ENCODE assay signal across 28 mouse cellular contexts in genomic region chr14:8345566-8345965, GRCm38 (mm10). TPM values are rescaled to one million over a fixed set of nuclear protein-coding genes. Genes with fewer than 3 reads are reported as not detected.
DNase-seq lines count a peak whose midpoint lies in the region; ATAC-seq and TF ChIP-seq lines count a peak whose summit lies in the region.
"Had no signal": no experiment of that assay in that cellular context is flagged by ENCODE, and none has a peak within 500 bp of the region (broad histone marks: within the 10 kb centered on the region; RNA-seq: fewer than 3 reads in every experiment).

No protein-coding gene starts in this region.

- ATAC-seq in kidney, embryonic 14.5 days (ENCODE audit: low FRiP score, low TSS enrichment): no peak
- no peak for ATAC-seq in forebrain, postnatal 0 days

- H3K27me3 ChIP-seq in kidney, embryonic 14.5 days (ENCODE audit: control insufficient read depth, insufficient read depth, low read length): no peaks in the 10 kb centered on the region
- no peaks in the 10 kb centered on the region for H3K27me3 ChIP-seq in forebrain, postnatal 0 days (ENCODE audit: insufficient read depth, low read length)
- H3K27me3 ChIP-seq: intestine, embryonic 15.5 days; neural tube, embryonic 13.5 days had no signal

- no peaks in the 10 kb centered on the region for H3K36me3 ChIP-seq in kidney, embryonic 14.5 days (ENCODE audit: control insufficient read depth, insufficient read depth, low read length)
- no peaks in the 10 kb centered on the region for H3K36me3 ChIP-seq in forebrain, postnatal 0 days (ENCODE audit: insufficient read depth)
- H3K36me3 ChIP-seq: forebrain, embryonic 10.5 days; hindbrain, embryonic 10.5 days; intestine, embryonic 15.5 days; neural tube, embryonic 13.5 days had no signal

- TF ChIP-seq CTCF in forebrain, postnatal 0 days (IDR thresholded peaks at IDR 0.05; ENCODE audit: low read depth): no peak

- intact Hi-C loops in left cerebral cortex, postnatal 4 days (cut with DNase I): loop anchor here (5.0 to 10.0 kb wide), 4 partner anchors 103 to 381 kb away; partner anchors contain the start of genes Pdhb and Pxk
- intact Hi-C loops in left cerebral cortex, postnatal 36 days (cut with DNase I): loop anchor here (5.0 kb wide), 3 partner anchors 88 to 253 kb away; partner anchors contain the start of genes Acox2 and Pdhb

- H3K4me1 ChIP-seq in kidney, embryonic 14.5 days (ENCODE audit: control insufficient read depth, insufficient read depth, low read length): no peaks in the 10 kb centered on the region
- no peaks in the 10 kb centered on the region for H3K4me1 ChIP-seq in forebrain, postnatal 0 days (ENCODE audit: insufficient read depth)
- H3K4me1 ChIP-seq: forebrain, embryonic 10.5 days; hindbrain, embryonic 10.5 days; intestine, embryonic 15.5 days; neural tube, embryonic 13.5 days had no signal

- H3K4me3 ChIP-seq in kidney, embryonic 14.5 days (ENCODE audit: low read length): no peak overlapping the region
- no peak overlapping the region for H3K4me3 ChIP-seq in forebrain, postnatal 0 days (ENCODE audit: low read depth, low read length)
- H3K4me3 ChIP-seq: forebrain, embryonic 10.5 days; gastrocnemius, adult 2 months; hindbrain, embryonic 10.5 days; intestine, embryonic 15.5 days; left cerebral cortex, adult 2 months; myocyte; neural tube, embryonic 13.5 days had no signal

- H3K4me2 ChIP-seq in kidney, embryonic 14.5 days (replicated peaks; ENCODE audit: low read depth, low read length): no peak overlapping the region
- H3K4me2 ChIP-seq in forebrain, postnatal 0 days (ENCODE audit: low read depth): no peak overlapping the region
- H3K4me2 ChIP-seq: heart, embryonic 11.5 days; intestine, embryonic 15.5 days; neural tube, embryonic 13.5 days had no signal

- no peaks in the 10 kb centered on the region for H3K9me3 ChIP-seq in kidney, embryonic 14.5 days (ENCODE audit: control insufficient read depth, low read length)
- H3K9me3 ChIP-seq in forebrain, postnatal 0 days (ENCODE audit: low read length): no peaks in the 10 kb centered on the region
- H3K9me3 ChIP-seq: forebrain, embryonic 10.5 days; hindbrain, embryonic 10.5 days; intestine, embryonic 15.5 days; neural tube, embryonic 13.5 days had no signal

- no peak overlapping the region for H3K27ac ChIP-seq in kidney, embryonic 14.5 days (ENCODE audit: low read depth, low read length)
- H3K27ac ChIP-seq in forebrain, postnatal 0 days (ENCODE audit: low read depth, low read length): no peak overlapping the region
- H3K27ac ChIP-seq: forebrain, embryonic 10.5 days; gastrocnemius, adult 2 months; hindbrain, embryonic 10.5 days; intestine, embryonic 15.5 days; left cerebral cortex, adult 2 months; neural tube, embryonic 13.5 days had no signal

- H3K9ac ChIP-seq in kidney, embryonic 14.5 days (ENCODE audit: low read depth, low read length): no peak overlapping the region
- H3K9ac ChIP-seq in forebrain, postnatal 0 days: no peak overlapping the region
- H3K9ac ChIP-seq: intestine, embryonic 15.5 days; neural tube, embryonic 13.5 days had no signal

- 85% methylated on average over 4 of the region's 4 CpGs for WGBS in kidney, embryonic 14.5 days
- WGBS in forebrain, postnatal 0 days: 73% methylated on average over 4 of the region's 4 CpGs

- peak; percentile 48 for DNase-seq in kidney, adult 11 months
- peak; percentile 74 for DNase-seq in left cerebral cortex, postnatal 4 days
- no peak for DNase-seq in left cerebral cortex, postnatal 36 days (ENCODE audit: low spot score in 2 of 2)
- DNase-seq in cerebellum, adult 9-11 months: peak; percentile 84
- DNase-seq in embryo, embryonic 10.5 days (ENCODE audit: low spot score): no peak
- DNase-seq in gastrocnemius, adult 8-10 months (ENCODE audit: low spot score in 2 of 2): no peak
- DNase-seq in forebrain, postnatal 0 days: no peak
- DNase-seq: adrenal gland, postnatal 25 days; gastrocnemius, adult 2 months; lung, postnatal 4 days; retina, postnatal 1 day; right cerebral cortex, postnatal 4 days; thymus, postnatal 14 days had no signal

RNA-seq across cellular contexts. Expression of gene Fam107a, which starts 27.7 kb away (rescaled TPM):
- 3.2 and 4.0 TPM in 2 replicates for polyA plus RNA-seq in kidney, embryonic 14.5 days (2014; fragmentation: Nextera tagmentation; extraction: Ambion mirVana)
- total RNA-seq in left cerebral cortex, postnatal 4 days (2021): 1 to 10 TPM; 3.3 to 3.5 TPM
- total RNA-seq in left cerebral cortex, postnatal 36 days (2021): 100 to 1,000 TPM; 307 to 311 TPM
- total RNA-seq in gastrocnemius, adult 8-10 months (2022): 1 to 10 TPM; 1.3 to 2.8 (median 2.4) TPM
- total RNA-seq in forebrain, postnatal 0 days (2014; rRNA removed): 15.5 and 23.5 TPM in 2 replicates
- polyA plus RNA-seq in forebrain, postnatal 0 days (2015; fragmentation: Nextera tagmentation; extraction: Ambion mirVana): 2.0 and 2.8 TPM in 2 replicates
- total RNA-seq: granulocyte monocyte progenitor cell, adult 5-6 weeks; liver, adult 2 months had no signal
- polyA plus RNA-seq: liver, adult 2 months had no signal

RNA-seq across cellular contexts. Expression of gene Oit1, which starts 33.0 kb away (rescaled TPM):
- 2.7 and 2.8 TPM in 2 replicates for polyA plus RNA-seq in kidney, embryonic 14.5 days (2014; fragmentation: Nextera tagmentation; extraction: Ambion mirVana)
- not detected for total RNA-seq in left cerebral cortex, postnatal 4 days (2021)
- total RNA-seq in left cerebral cortex, postnatal 36 days (2021): not detected
- not detected for total RNA-seq in gastrocnemius, adult 8-10 months (2022)
- total RNA-seq in forebrain, postnatal 0 days (2014; rRNA removed): 0.23 TPM in 1 of 2 replicates, not detected in the other
- polyA plus RNA-seq in forebrain, postnatal 0 days (2015; fragmentation: Nextera tagmentation; extraction: Ambion mirVana): 0.12 and 0.15 TPM in 2 replicates
- total RNA-seq: adrenal gland, postnatal 25 days; gastrocnemius, adult 2 months; granulocyte monocyte progenitor cell, adult 5-6 weeks; layer of hippocampus, postnatal 10 days; left cerebral cortex, adult 2 months had no signal
- polyA plus RNA-seq: heart, embryonic 11.5 days; heart, postnatal 0 days; hindbrain, embryonic 10.5 days; hindbrain, embryonic 16.5 days; limb, embryonic 11.5 days; midbrain, embryonic 16.5 days; myocyte; neural tube, embryonic 13.5 days had no signal

Comparison
In these comparisons a context has a peak if more than half of its experiments do, and no peak if none do; other contexts are left out.
1. DNase-seq: peak in kidney, adult 11 months (single experiment), left cerebral cortex, postnatal 4 days (single experiment) and cerebellum, adult 9-11 months (single experiment); none in left cerebral cortex, postnatal 36 days (0 of 2), embryo, embryonic 10.5 days (single experiment), gastrocnemius, adult 8-10 months (0 of 2) and forebrain, postnatal 0 days (single experiment).
2. RNA of gene Fam107a, which starts 27.7 kb away (total RNA-seq): 307 to 311 TPM in left cerebral cortex, postnatal 36 days; 15.5 to 23.5 TPM in forebrain, postnatal 0 days, 3.3 to 3.5 TPM in left cerebral cortex, postnatal 4 days and 1.3 to 2.8 TPM in gastrocnemius, adult 8-10 months; every median in the first group is over 10 times any median in the second.